ENCODE assay signal across 8 mouse cellular contexts in genomic region chr6:112197445-112197844, GRCm38 (mm10).
DNase-seq lines count a peak whose midpoint lies in the region; ATAC-seq lines count a peak whose summit lies in the region.

No protein-coding gene starts in this region.

- ATAC-seq in hindbrain, embryonic 11.5 days (ENCODE audit: low FRiP score), result peak; percentile 73; the same call in 1 of the 2 replicates

- no peaks in the 10 kb centered on the region for H3K9me3 ChIP-seq in hindbrain, embryonic 11.5 days (ENCODE audit: control insufficient read depth, low read length)

- H3K9ac ChIP-seq in hindbrain, embryonic 11.5 days (ENCODE audit: low read depth, low read length), result no peak overlapping the region

- 10% methylated on average over 16 of the region's 16 CpGs for WGBS in hindbrain, embryonic 11.5 days

- no peaks in the 10 kb centered on the region for H3K36me3 ChIP-seq in hindbrain, embryonic 11.5 days (ENCODE audit: control insufficient read depth, insufficient read depth, low read length)

- H3K4me2 ChIP-seq in hindbrain, embryonic 11.5 days (replicated peaks; ENCODE audit: low read depth, low read length), result no peak overlapping the region

- peak; percentile 88 for DNase-seq in R1 (ENCODE audit: low read depth, low spot score)
- peak; percentile 32 for DNase-seq in cerebellum, adult 9-11 months
- DNase-seq in frontal cortex, postnatal 10 days (ENCODE audit: low spot score in 2 of 2), result peak; percentile 77 to 84
- DNase-seq in hindbrain, embryonic 11.5 days (ENCODE audit: low spot score), result peak; percentile 89
- peak; percentile 86 for DNase-seq in layer of hippocampus, adult 9-11 months
- peak; percentile 89 for DNase-seq in lung, postnatal 14 days
- peak; percentile 88 for DNase-seq in retina, postnatal 1 day
- peak; percentile 56 to 60 for DNase-seq in urinary bladder, adult 18-20 months (ENCODE audit: low spot score in 2 of 2)

- H3K27me3 ChIP-seq in hindbrain, embryonic 11.5 days (ENCODE audit: control insufficient read depth, insufficient read depth, low read length), result no peaks in the 10 kb centered on the region

- H3K27ac ChIP-seq in hindbrain, embryonic 11.5 days (ENCODE audit: low read depth, low read length), result no peak overlapping the region

- H3K4me1 ChIP-seq in hindbrain, embryonic 11.5 days (replicated peaks; ENCODE audit: control insufficient read depth, insufficient read depth, low read length), result no peaks in the 10 kb centered on the region

- H3K4me3 ChIP-seq in hindbrain, embryonic 11.5 days (ENCODE audit: low read depth, low read length), result no peak overlapping the region

Comparison
In these comparisons a context has a peak if more than half of its experiments do, and no peak if none do; other contexts are left out.
1. DNase-seq: peak in every context shown above with its lines; median percentile 89 in hindbrain, embryonic 11.5 days; 89 in lung, postnatal 14 days; 88 in R1; 88 in retina, postnatal 1 day; 86 in layer of hippocampus, adult 9-11 months; 80 in frontal cortex, postnatal 10 days; 58 in urinary bladder, adult 18-20 months; 32 in cerebellum, adult 9-11 months.